Mouse (Mus musculus) liver, embryonic 15.5 days (tissue): ENCODE data around the gene Olfr272. TPM values are rescaled to one million over a fixed set of nuclear protein-coding genes. Genes with fewer than 3 reads are reported as not detected.

ENCODE experiments used
- polyA plus RNA-seq: library from polyadenylated mRNA; unstranded; fragments of >200 nt; fragmentation: Nextera tagmentation; extraction: Ambion mirVana; gene quantifications from 2 replicates; pipeline ENCODE4 v1.2.1, GENCODE M21; 2015

Olfr272 gene
- polyA plus RNA-seq, 1 experiment from 2014 or later, result not detected

Other genes with a start within 250 kb of the Olfr272 start
- gene Olfr275, start 104.6 kb downstream of the Olfr272 start, polyA plus RNA-seq, result not detected in 2 replicates
- not detected in 2 replicates for gene Olfr273, start 59.9 kb downstream of the Olfr272 start, polyA plus RNA-seq
- gene Olfr270, start 45.4 kb upstream of the Olfr272 start, polyA plus RNA-seq, result not detected in 2 replicates
- not detected in 2 replicates for gene Nipsnap3a, start 70.1 kb upstream of the Olfr272 start, polyA plus RNA-seq
- gene Nipsnap3b, start 92.7 kb upstream of the Olfr272 start, polyA plus RNA-seq, result 32.2 and 36.8 TPM in 2 replicates
- gene Abca1, start 240.7 kb upstream of the Olfr272 start, polyA plus RNA-seq, result 11.5 and 14.8 TPM in 2 replicates